Mouse (Mus musculus): ENCODE results near the gene Gga1.
"Not testable (repeated sequence)": the region's sequence is repeated elsewhere in the genome, so short reads cannot be mapped to it uniquely, and the experiment has no call there.

Gene Gga1

DNA sequence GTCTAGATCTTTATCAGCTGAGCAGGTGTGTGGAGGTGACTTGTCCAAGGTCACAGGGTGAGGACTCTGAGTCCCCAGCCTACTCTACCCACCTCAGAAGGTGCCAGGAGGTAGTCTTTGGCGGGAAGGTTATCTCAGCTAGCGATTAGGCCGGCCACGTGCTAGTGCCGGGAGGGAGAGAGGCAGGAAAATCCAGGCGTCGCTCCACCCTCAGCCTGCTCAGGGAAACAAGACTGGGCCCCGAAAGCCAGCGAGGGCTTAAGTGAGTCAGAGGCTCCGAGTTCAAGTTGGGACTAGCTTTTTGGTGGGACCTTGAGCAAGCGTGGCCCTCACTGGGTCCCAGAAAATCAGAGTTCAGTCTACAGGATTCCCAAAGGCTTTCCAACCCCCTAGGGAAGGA lies 31.7 kb upstream of the Gga1 start:
- no peak for DNase-seq (ENCODE audit: low spot score)

DNA sequence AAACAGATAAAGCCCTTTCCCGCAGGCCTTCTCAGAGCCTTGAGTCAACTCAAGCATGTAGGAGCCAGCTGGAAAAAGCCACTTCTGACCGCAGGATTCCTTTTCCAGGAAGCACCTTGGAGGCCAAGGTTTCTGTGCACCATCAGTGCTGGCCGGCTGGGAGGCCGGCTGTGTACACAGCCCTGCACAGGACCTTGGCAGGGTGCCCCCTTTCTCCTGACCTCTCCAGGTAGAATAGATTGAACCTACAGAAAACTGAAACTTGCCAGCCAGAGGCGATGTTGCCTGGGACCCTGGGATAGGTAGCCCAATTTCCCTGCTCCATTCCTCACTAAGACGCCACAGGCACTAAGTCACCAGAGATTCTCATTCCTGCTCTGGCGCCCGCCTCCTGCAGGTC lies 31.1 kb upstream of the Gga1 start:
- no peak for DNase-seq (ENCODE audit: low spot score)

DNA sequence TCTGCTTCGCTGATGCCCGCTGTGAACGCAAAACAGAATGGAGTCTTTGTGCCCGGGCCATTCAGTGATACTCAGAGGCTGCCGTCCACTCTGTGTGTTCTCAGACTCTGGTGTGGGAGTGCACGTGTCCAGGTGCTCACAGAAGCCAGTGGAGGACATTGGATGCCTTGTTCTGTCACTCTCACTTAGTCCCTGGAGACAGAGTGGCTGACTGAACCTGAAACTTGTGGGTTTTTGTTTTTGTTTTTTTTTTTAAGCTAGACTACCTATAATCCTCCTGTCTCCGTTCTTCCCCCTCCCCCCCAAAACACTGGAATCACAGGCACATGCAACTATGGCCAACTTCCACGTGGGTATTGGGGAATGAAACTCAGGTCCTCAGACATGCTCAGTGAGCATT lies 30.6 kb upstream of the Gga1 start:
- DNase-seq (ENCODE audit: low spot score): no peak

DNA sequence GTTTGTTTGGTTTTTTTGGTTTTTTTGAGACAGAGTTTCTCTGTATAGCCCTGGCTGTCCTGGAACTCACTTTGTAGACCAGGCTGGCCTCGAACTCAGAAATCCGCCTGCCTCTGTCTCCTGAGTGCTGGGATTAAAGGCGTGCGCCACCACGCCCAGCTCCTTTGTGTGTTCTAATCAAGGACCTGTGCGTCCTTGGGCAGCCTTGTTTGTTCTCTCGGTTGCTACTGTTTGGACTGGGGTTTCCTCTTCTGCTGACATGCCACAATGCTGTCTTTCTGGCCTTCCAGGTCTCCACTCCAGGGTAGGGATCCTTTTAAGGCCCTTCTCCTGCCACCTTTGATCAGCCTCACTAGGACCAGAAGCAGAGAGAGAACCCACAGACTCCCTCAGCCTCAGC lies 30.2 kb upstream of the Gga1 start:
- DNase-seq (ENCODE audit: low spot score): not testable (repeated sequence)

DNA sequence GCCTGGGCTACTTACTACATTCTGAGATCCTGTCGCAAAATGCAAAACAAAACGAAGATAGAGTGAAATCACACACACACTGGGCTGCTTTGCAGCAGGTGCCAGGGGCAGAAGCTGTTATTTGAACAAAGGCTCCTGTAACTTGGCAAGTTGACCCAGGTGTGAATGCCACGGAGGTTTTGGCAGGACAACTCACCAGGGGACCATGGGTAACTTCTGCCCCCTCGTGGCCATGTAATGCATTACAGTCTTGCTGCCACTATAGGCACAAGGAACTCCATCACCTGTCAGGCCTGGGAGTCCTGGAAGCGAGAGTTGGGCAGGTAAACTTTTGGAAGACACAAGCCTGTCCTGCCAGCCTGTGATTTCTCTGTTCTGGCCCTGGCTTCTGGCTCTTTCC lies 28.5 kb upstream of the Gga1 start:
- DNase-seq (ENCODE audit: low spot score): peak; percentile 74

DNA sequence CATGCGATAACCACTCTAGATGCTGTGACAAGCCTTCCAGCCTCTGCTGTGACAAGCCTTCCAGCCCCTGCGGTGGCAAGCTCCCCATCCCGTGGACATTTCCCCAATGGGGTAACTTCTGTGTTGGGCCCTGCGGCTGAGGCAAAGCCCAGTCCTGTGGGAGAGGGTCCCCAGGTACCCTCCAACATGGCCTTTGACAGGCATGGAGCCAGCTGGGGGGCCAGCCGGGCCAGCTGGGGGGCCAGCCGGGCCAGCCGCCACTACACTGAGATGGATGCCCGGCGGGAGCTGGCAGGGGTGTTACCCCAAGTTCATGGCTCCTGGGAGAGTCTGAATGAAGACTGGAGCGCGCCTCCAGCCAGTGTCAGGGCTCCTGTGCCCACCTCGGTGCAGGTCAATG lies 27.5 kb upstream of the Gga1 start:
- DNase-seq (ENCODE audit: low spot score): no peak

DNA sequence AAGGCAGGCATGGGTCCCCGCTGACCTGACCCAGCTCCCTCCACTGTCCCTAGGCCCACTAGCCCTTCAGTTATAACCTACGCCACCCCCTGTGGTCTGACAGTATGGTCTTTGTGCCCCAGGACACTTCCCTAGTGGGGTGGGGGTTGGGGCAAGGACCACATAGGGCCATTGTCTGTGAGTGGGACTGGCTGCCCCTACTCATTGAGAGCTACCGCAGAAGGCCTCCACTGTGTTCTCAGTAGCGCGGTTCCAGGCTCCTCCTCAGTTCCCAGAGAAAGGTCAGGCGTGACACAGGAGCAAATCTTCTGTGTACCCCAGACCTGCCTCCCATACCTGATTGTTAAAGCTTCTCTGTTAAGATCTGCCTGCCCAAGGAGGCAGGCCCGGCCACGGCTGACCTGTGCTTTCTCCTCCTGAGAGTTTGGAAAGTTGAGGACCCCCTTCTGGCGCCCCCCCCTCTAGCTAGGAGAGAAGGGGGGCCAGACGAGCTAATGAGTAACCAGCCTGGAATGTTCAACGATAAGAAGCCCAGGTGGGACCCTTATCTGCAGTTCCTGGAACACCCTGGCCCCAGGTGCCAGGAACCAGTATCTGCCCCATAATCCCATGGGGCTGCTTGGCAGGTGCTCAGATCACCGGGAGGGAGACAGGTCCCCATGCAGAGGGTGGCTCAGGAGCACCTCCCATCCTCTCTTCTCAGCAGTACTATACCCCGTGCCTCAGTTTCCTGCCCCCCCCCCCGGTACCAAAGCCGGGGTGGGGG lies 26.7 kb upstream of the Gga1 start:
- no peak for DNase-seq (ENCODE audit: low spot score)

DNA sequence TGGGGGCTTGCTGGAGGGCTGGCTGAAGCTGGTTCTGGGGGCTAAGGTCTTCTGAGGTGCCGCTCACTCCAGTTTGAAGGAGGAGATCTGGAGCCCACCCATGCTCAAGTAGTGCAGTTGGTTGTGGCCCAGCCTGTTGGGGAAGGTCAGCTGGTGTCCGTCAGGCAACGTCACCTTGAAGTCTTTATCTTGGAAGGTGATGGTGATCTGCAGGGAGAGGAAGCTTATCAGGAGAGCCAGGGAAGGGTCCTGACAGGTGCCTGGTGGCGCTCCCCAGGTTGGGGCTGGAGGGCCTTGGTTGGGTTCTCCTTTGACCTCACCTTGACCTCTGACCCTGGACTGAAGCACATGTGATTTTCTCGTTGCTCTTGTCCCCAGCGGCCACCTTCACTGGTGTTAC lies 26.0 kb upstream of the Gga1 start:
- no peak for DNase-seq (ENCODE audit: low spot score)

DNA sequence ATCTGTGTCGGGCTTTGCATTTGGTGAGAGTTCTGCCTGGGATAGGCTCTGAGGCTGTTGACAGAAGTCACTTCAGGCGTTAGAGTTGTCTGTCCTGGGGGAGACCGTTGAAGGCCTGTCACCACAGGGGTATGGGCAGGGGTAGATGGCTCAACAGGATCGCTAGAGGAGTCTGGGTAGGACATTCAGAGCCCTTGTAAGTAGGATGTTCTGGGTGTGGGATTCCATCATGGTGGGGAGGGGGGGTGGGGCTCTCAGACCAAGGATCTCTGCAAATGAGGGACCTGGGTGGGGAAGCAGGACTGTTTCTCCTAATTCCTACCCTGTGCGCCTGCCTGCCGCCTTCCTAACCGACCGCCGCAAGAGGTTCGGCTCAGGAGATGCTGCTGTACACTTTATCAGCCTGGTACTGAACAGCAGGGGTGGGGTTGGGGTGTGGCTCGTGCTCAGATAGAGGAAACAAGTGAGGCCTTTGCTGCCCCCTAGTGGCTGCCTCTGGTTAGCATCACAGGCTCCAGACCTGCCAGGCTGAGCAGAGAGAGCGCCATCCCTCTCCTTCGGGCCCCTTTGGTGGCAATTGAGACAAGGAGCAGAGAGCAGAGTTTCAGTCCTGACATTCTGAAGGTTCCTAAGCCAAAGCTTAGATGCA lies 25.4 kb upstream of the Gga1 start:
- DNase-seq (ENCODE audit: low spot score): peak; percentile 87

DNA sequence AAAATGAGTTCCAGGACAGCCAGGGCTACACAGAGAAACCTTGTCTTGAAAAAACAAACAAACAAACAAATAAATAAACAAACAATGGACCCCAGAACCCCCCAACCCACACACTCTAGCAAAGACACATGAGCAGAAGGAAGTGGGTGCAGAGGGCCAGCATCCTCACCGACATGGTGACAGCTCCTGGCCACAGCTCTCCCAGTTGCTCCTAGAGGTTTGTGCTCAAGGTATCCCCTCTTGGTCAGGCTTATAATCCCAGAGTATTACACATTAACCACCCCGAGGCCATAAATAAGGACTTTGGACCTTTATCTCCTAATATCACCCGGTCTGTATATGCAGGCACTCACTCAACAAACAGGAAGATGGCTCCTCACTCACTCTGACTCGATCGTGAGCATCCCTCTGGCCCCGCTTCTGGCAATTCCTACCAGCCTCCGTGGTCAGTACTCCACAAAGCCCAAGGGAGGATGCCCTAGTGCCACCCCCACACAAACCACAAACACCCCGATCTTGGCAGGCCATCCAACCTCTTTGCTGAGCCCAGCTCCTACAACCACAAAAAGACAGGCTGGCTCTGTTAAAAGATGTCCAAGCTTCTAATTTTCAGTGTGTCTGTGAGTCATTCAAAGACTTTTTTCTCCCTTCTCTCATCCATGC lies 21.6 kb upstream of the Gga1 start, which contains the start of gene Lgals2:
Gene Lgals2, minus strand, starts transcription at position 227 of the 663 bp plus-strand sequence.
- no peak for DNase-seq (ENCODE audit: low spot score)

DNA sequence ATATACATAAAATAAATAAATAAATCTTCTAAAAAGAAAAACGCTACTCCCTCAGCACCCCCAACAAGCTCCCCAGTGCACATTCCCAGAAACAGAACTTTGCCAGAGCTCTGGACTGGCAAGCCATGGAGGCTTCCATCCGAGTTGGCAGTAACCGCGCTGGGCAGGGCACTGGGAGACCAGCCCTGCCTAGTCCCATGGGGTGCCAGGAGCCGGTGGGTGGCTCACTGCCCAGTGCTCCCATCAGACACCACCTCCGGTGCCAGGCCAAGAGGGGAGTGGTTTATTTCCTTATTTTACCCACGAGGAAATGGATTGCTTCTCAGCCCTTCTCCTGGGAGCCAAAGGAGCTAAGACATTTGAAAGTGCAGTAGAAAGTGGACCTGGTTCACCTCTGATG lies 20.0 kb upstream of the Gga1 start:
- no peak for DNase-seq (ENCODE audit: low spot score)

DNA sequence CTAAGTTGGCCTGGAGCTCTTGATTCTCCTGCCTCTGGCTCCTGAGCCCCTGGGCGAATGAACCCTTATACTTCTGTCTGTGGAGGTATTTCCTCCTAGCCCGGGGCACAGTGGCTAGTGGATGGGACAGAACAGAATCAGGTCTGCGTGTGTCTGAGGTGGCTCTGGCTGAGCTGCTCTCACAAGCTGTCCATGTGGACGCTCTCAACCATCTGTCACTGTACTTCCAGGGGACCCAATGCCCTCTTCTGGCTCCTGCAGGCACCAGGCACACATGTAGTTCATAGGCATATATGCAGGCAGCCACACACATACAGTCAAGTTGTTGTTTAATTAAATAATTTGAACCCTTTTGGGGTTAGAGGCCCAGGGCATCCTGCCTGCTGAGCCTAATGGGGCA lies 17.7 kb upstream of the Gga1 start:
- DNase-seq (ENCODE audit: low spot score): no peak

DNA sequence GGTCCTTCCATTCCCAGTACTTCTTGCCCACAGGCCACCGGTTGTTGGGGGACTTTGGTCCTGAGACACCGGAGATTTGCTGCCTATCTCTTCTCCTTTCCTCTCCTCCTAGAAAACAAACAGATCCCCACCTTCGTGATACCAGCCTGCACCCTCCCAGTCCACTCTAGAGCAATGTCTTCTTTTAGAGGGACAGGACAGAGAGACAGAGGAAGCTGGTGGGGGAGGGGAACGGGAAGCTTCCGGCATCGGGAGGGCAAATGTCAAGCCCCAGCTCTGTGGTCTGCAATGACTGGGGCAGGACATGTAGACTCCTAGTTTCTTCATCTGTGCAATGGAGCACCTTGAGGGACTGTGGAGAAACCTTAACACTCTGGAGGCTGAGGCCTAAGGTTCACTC lies 17.3 kb upstream of the Gga1 start:
- DNase-seq (ENCODE audit: low spot score): no peak

DNA sequence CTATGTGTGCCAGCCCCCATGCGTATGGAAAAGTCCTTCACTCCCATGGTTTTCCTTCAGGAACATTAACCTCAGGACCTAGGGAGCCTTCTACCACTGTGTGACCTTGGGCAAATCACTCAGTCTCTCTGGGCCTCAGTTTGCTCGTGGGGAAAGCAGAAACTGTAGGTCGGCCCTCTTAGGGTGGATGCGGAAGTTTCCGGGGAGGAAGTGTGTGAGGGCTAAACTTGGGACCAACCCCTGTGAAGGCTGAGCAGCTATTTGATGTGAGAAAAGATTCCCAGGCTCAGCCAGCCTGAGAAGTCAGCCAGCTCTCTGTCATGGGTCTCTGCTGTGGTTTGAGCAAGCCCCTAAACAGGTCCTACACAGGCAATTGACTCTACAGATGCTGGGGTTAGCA lies 14.7 kb upstream of the Gga1 start:
- no peak for DNase-seq (ENCODE audit: low spot score)

DNA sequence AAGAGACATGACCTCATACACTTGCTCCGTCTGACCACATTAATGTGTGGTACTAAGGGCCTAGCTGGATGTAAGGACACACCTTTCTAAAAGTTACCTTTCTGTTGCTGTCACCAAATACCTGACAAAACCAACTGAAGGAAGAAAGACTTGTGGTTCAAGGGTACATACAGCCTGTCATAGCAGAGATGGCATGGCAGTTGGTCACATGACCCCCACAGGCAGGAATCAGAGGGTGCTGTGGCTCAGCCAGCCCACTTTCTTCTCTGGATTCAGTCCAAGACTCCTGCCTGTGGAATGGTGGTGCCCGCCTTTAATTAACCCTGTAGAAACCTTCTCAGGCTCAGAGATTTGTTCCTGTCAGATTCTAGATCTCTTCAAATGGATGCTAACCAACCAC lies 13.8 kb upstream of the Gga1 start:
- DNase-seq (ENCODE audit: low spot score): no peak

DNA sequence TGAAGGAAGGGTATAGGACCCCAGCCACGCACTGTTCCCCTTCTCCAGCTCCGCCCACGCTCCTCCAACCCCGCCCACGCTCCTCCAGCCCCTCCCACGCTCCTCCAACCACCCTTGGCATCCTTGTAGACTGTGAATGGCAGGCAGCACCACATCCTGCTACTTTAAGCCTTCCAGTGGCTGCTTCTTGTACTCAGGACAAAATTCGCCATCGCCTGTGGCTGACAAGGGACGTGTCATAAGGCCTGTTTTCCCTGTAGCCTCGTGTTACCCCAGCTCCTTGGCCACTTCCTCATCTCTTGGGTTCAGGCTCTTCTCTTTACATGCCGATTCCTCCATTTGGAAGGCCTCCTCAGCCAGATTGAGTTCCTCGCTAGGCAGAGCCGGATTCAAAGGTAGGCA lies 13.1 kb upstream of the Gga1 start:
- DNase-seq (ENCODE audit: low spot score): no peak

DNA sequence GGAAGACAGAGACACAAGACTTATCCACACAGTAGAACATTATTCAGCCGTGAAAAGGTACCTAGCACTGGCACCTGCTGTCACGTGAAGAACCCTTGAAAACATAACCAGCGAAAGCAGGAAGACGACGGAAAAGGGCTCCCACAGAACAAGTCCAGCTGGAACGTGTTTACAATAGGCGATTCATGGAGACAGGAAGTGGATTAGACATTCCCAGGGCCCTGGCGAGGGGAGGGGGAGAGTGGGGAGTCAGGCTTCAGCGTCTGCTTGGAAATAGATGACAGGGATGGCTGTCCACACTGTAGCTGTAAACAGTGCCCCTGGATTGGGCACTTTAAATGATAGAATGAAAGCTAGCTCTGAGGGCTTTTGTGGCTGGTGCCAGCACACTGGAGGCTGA lies 8.6 kb upstream of the Gga1 start:
- DNase-seq (ENCODE audit: low spot score): no peak

DNA sequence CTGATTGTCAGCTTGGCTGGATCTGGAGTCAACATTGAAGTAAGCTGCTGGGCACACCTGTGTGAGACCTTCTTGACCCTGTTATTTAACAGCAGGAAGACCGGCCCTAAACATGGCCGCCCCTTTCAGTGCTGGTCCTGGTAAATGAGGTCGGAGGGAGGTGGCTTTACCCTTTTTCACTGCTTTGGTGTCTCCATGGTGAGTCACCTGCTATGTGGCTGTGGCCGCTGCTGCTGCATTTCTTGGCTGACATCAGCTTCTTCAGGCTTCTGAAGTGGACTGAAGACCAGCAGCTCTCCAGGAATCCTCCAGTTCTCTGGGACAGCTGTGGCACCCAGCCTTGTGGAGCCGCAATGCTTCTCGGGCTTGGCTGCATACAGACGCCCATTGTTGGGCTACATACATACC lies 8.2 kb upstream of the Gga1 start:
- no peak for DNase-seq (ENCODE audit: low spot score)

DNA sequence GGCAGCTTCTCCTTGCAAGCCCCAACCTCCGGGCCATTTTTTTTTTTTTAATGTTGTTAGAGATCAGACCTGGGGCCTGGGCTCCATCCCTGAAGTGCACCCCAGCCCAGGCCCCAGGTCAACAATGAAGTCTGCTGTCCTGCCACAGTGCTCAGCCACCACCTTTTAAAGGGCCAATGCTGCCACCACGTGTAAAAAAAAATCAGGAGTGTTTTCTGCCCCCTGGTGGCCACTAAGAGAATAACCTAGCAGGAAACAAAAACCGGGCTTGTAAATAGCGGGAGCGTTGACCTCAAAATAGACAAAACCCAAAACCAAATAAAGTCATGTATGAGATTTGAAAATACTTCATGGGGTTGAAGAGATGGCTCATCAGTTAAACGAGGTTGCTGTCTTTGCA lies 7.2 kb upstream of the Gga1 start:
- DNase-seq (ENCODE audit: low spot score): peak; percentile 56

DNA sequence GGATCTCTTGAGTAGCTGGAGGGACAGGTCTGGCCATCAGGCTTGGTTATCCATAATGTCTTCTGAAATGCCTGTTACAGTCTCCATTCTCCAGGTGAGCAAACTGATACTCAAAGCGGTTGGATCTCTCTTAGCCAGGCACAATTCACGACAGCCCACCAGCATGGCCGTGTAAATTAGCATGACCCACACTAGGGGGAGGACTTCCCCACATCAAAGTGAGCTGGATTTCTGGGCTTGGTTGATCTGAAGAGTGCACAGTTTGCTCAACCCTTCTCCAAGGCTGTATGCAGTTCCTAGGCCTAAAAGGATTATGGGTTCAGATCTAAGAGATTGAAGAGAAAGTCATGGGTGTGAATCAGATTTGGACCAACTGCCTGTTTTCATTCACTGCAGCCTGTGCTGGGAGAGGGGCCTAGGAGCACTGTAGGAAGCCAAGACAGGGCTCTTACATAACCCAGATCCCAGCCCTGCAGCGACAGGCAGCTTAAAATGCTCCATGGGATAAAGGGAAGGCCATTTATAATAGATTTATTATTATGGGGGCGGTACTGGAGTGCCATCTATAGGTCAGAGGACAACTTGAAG lies 4.9 kb upstream of the Gga1 start:
- no peak for DNase-seq (ENCODE audit: low spot score)

DNA sequence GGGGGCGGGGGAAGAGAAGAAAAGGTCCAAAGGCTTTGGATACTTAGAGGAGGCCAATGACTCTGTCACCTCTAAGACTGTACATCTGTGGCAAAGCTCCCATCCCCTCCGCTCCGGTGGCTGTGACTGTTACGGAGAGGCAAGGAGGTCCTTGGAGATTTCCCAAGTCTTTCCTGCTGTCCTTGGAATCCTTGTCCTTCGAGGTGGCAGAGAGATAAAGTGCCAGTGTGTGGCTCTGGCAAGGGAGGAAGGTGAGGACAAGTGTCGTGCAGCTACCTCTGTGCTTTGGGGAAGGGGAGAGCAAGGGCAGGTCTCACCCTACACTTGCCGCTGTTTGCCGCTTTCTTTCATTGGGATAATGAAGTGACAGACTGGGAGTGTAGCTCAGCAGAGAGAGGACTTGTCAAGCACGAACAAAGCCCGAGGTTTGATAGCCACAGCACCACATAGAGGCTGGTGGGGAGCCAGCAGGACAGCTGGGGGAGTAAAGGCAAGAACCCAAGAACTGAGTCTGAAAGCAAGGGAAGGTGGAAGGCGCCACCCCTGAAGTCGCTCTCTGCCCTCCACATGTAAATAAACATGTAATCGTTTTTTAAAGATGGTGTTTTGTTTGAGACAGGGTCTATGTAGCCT lies 3.1 kb upstream of the Gga1 start:
- no peak for DNase-seq (ENCODE audit: low spot score)

DNA sequence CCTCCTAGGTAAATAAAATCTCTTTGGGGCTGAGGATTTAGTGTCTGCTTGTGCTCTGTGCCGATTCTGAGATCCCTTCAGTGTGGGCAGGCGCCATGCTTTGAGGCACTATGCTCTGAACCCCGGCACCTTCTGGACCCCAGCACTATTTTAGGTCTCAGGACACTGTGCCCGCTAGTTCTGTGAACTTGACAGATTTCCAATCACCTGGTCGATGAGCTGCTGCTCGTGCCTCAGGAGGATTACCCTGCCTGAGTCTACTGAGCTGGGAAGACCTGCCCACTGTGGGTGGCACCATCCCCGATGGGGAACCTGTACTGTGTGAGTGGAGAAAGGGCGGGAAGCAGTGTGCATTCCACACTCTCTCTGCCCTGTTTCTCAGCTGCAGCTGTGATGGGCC lies 2.0 kb upstream of the Gga1 start:
- DNase-seq (ENCODE audit: low spot score): no peak

DNA sequence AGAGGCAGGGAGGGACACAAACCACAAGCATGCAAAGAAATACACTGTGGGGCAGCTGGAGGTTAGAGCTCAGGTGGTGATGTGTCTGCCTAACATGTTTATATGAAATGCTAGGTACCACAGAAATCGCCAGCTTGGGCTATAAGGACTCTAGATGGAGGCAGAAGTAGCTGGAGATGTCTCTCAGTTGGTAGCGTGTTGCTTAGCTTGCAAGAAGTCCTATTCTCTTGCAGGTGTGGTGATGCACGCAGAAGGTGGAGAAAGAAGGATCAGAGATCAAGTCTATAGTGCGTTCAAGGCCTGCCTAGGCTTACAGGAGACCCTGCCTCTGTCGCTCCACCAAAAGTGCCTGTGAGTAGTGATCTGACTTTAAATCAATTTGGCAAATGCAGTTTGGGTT lies 1.5 kb upstream of the Gga1 start:
- no peak for DNase-seq (ENCODE audit: low spot score)
